Mouse (Mus musculus) lung, postnatal 0 days (tissue): Measurements from ENCODE around the gene Pou2f1.

Experiments used
- CTCF ChIP-seq: IDR thresholded peaks from 2 replicates; pipeline ENCODE4 v1.5.1; 2016; ENCODE audit warnings: antibody characterized with exemption, mild to moderate bottlenecking
- EP300 ChIP-seq: IDR thresholded peaks from 2 replicates; pipeline ENCODE4 v1.6.1; 2016; ENCODE audit warnings: antibody characterized with exemption, mild to moderate bottlenecking, control low read depth

GRCm38 (mm10) chr1:165843586-165843985 is 158.9 kb downstream of the Pou2f1 start:
- TF ChIP-seq CTCF (no peak), EP300 (no peak)
